Mouse (Mus musculus): Measurements from ENCODE around the gene Rab21. TPM values are rescaled to one million over a fixed set of nuclear protein-coding genes. Genes with fewer than 3 reads are reported as not detected.

The Rab21 gene
- polyA plus RNA-seq, 1 experiment = 16.9 TPM

- H3K27me3 ChIP-seq (ENCODE audit: control insufficient read depth, insufficient read depth, insufficient read length) = peaks cover 7% of the 10 kb centered on the region
- no peaks in the 10 kb centered on the region for H3K36me3 ChIP-seq (ENCODE audit: control insufficient read depth, insufficient read depth)
- no peaks in the 10 kb centered on the region for H3K79me2 ChIP-seq (ENCODE audit: control insufficient read depth, insufficient read depth)
- TF ChIP-seq SRF (IDR thresholded peaks at IDR 0.05; ENCODE audit: control insufficient read depth, insufficient read length, low read depth) (no peak), MAX (IDR thresholded peaks at IDR 0.05; ENCODE audit: low read depth) (no peak), TCF12 (IDR thresholded peaks at IDR 0.05; ENCODE audit: insufficient read depth, poor library complexity, severe bottlenecking) (no peak), MYOG (IDR thresholded peaks at IDR 0.05; ENCODE audit: control insufficient read depth in 1 of 3, insufficient read depth in 1 of 3, insufficient read length in 2 of 3, low read depth in 2 of 3) (no peak), CEBPB (IDR thresholded peaks at IDR 0.05; ENCODE audit: insufficient read depth, poor library complexity, severe bottlenecking) (no peak), USF1 (IDR thresholded peaks at IDR 0.05; ENCODE audit: low read depth) (no peak), MYOD1 (IDR thresholded peaks at IDR 0.05; ENCODE audit: control insufficient read depth in 1 of 3, insufficient read length in 2 of 3, low read depth in 2 of 3) (no peak), POLR2AphosphoS2 (IDR thresholded peaks at IDR 0.05; ENCODE audit: insufficient read length, low read depth) (no peak), E2F4 (IDR thresholded peaks at IDR 0.05; ENCODE audit: insufficient read depth) (no peak), POLR2A (IDR thresholded peaks at IDR 0.05; ENCODE audit: insufficient read length, low read depth) (no peak), TCF3 (IDR thresholded peaks at IDR 0.05; ENCODE audit: insufficient read length, low read depth) (no peak), REST (IDR thresholded peaks at IDR 0.05; ENCODE audit: insufficient read depth, insufficient read length) (no peak)
- no peak overlapping the region for H3ac ChIP-seq (ENCODE audit: control insufficient read depth, insufficient read length)
- H3K4me3 ChIP-seq = no peak overlapping the region
- H3K4me2 ChIP-seq (ENCODE audit: low read depth) = no peak overlapping the region
These were observed 53.1 kb downstream of the Rab21 start for GRCm38 (mm10) chr10:115262261-115262660.

DNA sequence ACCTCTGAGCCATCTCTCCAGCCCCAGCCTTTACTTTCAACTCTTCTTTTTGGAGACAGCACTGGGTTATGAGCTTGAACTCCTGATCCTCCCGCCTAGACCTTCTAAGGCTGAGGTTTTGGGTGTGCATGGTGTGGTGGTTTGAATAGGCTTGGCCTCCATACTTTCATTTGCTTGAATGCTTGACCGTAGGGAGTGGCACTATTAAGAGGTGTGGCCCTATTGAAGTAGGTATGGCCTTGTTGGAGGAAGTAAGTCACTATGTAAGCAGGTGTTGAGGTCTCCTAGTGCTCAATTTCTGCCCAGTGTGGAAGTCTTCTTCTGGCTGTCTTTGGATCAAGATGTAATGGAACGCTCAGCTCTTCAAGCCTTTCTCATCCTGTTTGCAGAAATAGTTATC lies 54.0 kb downstream of the Rab21 start:
- no peak overlapping the region for H3K4me3 ChIP-seq
- no peaks in the 10 kb centered on the region for H3K36me3 ChIP-seq (ENCODE audit: control insufficient read depth, insufficient read depth)
- no peaks in the 10 kb centered on the region for H3K79me2 ChIP-seq (ENCODE audit: control insufficient read depth, insufficient read depth)
- no peak overlapping the region for H3ac ChIP-seq (ENCODE audit: control insufficient read depth, insufficient read length)
- no peak for TF ChIP-seq REST (IDR thresholded peaks at IDR 0.05; ENCODE audit: insufficient read depth, insufficient read length)
- H3K4me2 ChIP-seq (ENCODE audit: low read depth) = no peak overlapping the region
- H3K27me3 ChIP-seq (ENCODE audit: control insufficient read depth, insufficient read depth, insufficient read length) = peaks cover 7% of the 10 kb centered on the region

DNA sequence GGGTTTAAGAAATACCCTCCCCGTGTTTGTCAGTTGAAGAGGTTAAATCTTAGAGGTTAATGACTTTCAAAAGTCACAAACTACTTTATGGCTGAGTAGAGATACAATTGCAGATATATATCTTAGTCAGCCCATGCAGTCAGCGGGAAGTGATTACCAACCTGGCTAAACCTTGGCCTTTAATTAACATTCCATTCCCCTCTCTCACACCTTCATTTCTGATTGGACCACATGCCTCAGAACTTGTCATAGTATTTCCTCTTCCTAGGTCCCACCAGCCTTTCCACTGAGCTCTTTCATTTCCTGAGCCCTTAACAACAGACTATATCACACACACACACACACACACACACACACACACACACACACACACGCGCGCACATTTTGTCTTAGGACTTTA lies 59.2 kb downstream of the Rab21 start:
- no peak for TF ChIP-seq POLR2A (IDR thresholded peaks at IDR 0.05; ENCODE audit: insufficient read length, low read depth)
- TF ChIP-seq TCF3 (IDR thresholded peaks at IDR 0.05; ENCODE audit: insufficient read length, low read depth) = no peak
- TF ChIP-seq MYOG (IDR thresholded peaks at IDR 0.05; ENCODE audit: control insufficient read depth in 1 of 3, insufficient read depth in 1 of 3, insufficient read length in 2 of 3, low read depth in 2 of 3) = no peak
- TF ChIP-seq MAX (IDR thresholded peaks at IDR 0.05; ENCODE audit: low read depth) = no peak
- TF ChIP-seq USF1 (IDR thresholded peaks at IDR 0.05; ENCODE audit: low read depth) = no peak
- TF ChIP-seq REST (IDR thresholded peaks at IDR 0.05; ENCODE audit: insufficient read depth, insufficient read length) = no peak
- TF ChIP-seq MYOD1 (IDR thresholded peaks at IDR 0.05; ENCODE audit: control insufficient read depth in 1 of 3, insufficient read length in 2 of 3, low read depth in 2 of 3) = no peak
- no peak for TF ChIP-seq TCF12 (IDR thresholded peaks at IDR 0.05; ENCODE audit: insufficient read depth, poor library complexity, severe bottlenecking)
- no peak for TF ChIP-seq CEBPB (IDR thresholded peaks at IDR 0.05; ENCODE audit: insufficient read depth, poor library complexity, severe bottlenecking)
- TF ChIP-seq SRF (IDR thresholded peaks at IDR 0.05; ENCODE audit: control insufficient read depth, insufficient read length, low read depth) = no peak
- TF ChIP-seq E2F4 (IDR thresholded peaks at IDR 0.05; ENCODE audit: insufficient read depth) = no peak
- TF ChIP-seq POLR2AphosphoS2 (IDR thresholded peaks at IDR 0.05; ENCODE audit: insufficient read length, low read depth) = no peak
- Histone ChIP-seq H3ac (ENCODE audit: control insufficient read depth, insufficient read length) (no peak overlapping the region), H3K4me2 (ENCODE audit: low read depth) (no peak overlapping the region), H3K4me3 (no peak overlapping the region), H3K27me3 (ENCODE audit: control insufficient read depth, insufficient read depth, insufficient read length) (no peaks in the 10 kb centered on the region), H3K36me3 (ENCODE audit: control insufficient read depth, insufficient read depth) (no peaks in the 10 kb centered on the region), H3K79me2 (ENCODE audit: control insufficient read depth, insufficient read depth) (peaks cover under 1% of the 10 kb centered on the region)

DNA sequence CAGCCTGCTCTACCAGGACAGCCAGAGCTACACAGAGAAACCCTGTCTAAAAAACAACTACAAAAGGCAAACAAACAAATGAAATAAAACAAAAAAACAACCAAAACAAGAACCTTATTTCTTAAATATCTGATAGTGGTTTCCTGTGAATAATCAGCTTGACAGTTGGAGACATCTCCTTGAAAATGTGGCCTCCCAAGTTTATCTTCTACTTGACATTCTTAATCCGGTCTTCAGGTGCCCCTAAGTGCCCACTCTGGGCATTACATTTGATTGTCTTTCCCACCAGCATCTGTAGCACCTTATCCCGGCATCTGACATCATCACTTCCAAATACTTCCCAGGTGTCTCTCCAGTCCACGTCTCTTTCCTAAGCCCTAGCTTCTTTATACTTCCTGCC lies 61.9 kb downstream of the Rab21 start:
- TF ChIP-seq CEBPB (IDR thresholded peaks at IDR 0.05; ENCODE audit: insufficient read depth, poor library complexity, severe bottlenecking) (no peak), SRF (IDR thresholded peaks at IDR 0.05; ENCODE audit: control insufficient read depth, insufficient read length, low read depth) (no peak), POLR2A (IDR thresholded peaks at IDR 0.05; ENCODE audit: insufficient read length, low read depth) (no peak), MYOD1 (IDR thresholded peaks at IDR 0.05; ENCODE audit: control insufficient read depth in 1 of 3, insufficient read length in 2 of 3, low read depth in 2 of 3) (no peak)

DNA sequence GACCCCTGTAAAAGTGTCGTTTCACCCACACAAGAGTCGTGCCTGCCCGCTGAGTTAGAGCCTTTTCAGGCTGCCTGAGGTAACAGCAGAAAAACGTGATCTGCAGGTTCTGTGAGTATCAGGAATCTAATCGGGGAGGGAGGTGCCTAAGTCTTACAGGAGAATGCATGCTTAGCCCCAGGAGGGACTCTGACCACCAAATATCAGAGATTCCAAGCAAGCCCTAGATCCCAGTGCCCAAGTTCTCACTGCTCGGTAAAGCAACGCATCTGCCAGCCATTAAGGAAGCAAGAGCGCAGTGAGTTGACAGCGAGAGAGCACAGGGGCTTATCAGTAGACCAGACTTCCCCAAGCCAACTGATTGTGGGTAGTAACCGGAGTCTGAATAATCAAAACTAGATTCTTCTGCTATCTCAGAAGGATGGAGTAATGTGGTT lies 63.1 kb downstream of the Rab21 start:
- no peaks in the 10 kb centered on the region for H3K27me3 ChIP-seq (ENCODE audit: control insufficient read depth, insufficient read depth, insufficient read length)
- H3K4me2 ChIP-seq (ENCODE audit: low read depth) = peak overlapping the region; percentile 87
- H3K36me3 ChIP-seq (ENCODE audit: control insufficient read depth, insufficient read depth) = no peaks in the 10 kb centered on the region
- peak overlapping the region; percentile 67 for H3K4me3 ChIP-seq
- H3K79me2 ChIP-seq (ENCODE audit: control insufficient read depth, insufficient read depth) = peaks cover 38% of the 10 kb centered on the region
- TF ChIP-seq REST (IDR thresholded peaks at IDR 0.05; ENCODE audit: insufficient read depth, insufficient read length) = no peak
- TF ChIP-seq MAX (IDR thresholded peaks at IDR 0.05; ENCODE audit: low read depth) = no peak
- no peak for TF ChIP-seq POLR2A (IDR thresholded peaks at IDR 0.05; ENCODE audit: insufficient read length, low read depth)
- TF ChIP-seq USF1 (IDR thresholded peaks at IDR 0.05; ENCODE audit: low read depth) = no peak
- TF ChIP-seq SRF (IDR thresholded peaks at IDR 0.05; ENCODE audit: control insufficient read depth, insufficient read length, low read depth) = no peak
- TF ChIP-seq TCF3 (IDR thresholded peaks at IDR 0.05; ENCODE audit: insufficient read length, low read depth) = no peak
- TF ChIP-seq MYOD1 (IDR thresholded peaks at IDR 0.05; ENCODE audit: control insufficient read depth in 1 of 3, insufficient read length in 2 of 3, low read depth in 2 of 3) = no peak
- TF ChIP-seq E2F4 (IDR thresholded peaks at IDR 0.05; ENCODE audit: insufficient read depth) = no peak
- TF ChIP-seq CEBPB (IDR thresholded peaks at IDR 0.05; ENCODE audit: insufficient read depth, poor library complexity, severe bottlenecking) = no peak
- no peak overlapping the region for H3ac ChIP-seq (ENCODE audit: control insufficient read depth, insufficient read length)

More for the DNA sequence above, 61.9 kb downstream of the Rab21 start:
- H3K4me3 ChIP-seq = no peak overlapping the region
- peaks cover 27% of the 10 kb centered on the region for H3K79me2 ChIP-seq (ENCODE audit: control insufficient read depth, insufficient read depth)
- H3ac ChIP-seq (ENCODE audit: control insufficient read depth, insufficient read length) = no peak overlapping the region
- no peak overlapping the region for H3K4me2 ChIP-seq (ENCODE audit: low read depth)
- H3K36me3 ChIP-seq (ENCODE audit: control insufficient read depth, insufficient read depth) = no peaks in the 10 kb centered on the region
- no peaks in the 10 kb centered on the region for H3K27me3 ChIP-seq (ENCODE audit: control insufficient read depth, insufficient read depth, insufficient read length)
